Mouse (Mus musculus) ES-E14 (cell line): ENCODE measurements around the gene Naa15. TPM values are rescaled to one million over a fixed set of nuclear protein-coding genes. Genes with fewer than 3 reads are reported as not detected.

Experiments used
- DNase-seq: peaks from one replicate; pipeline ENCODE4 v3.0.0-alpha.2; 2013; ENCODE audit warnings: low read depth, low spot score
- H3K27ac ChIP-seq: 2 replicates; pipeline ENCODE4 v1.5.1; 2012; ENCODE audit warnings: low read depth, mild to moderate bottlenecking, low read length, moderate library complexity, mixed read lengths; ENCODE audit not compliant: poor library complexity, insufficient read depth, severe bottlenecking
- H3K36me3 ChIP-seq: 2 replicates; pipeline ENCODE4 v1.6.1; 2012; ENCODE audit warnings: mild to moderate bottlenecking, low read length, moderate library complexity, mixed read lengths; ENCODE audit not compliant: control insufficient read depth, poor library complexity, insufficient read depth, severe bottlenecking
- H3K4me1 ChIP-seq, 2 experiments: fragments of 150-350 bp in 1 of 2; sonication (generic) in 1 of 2; 2 replicates each; pipeline ENCODE4 v1.6.1; 2012; ENCODE audit warnings: low read length in 2 of 2, mild to moderate bottlenecking in 1 of 2, mixed read lengths in 1 of 2; ENCODE audit not compliant: control insufficient read depth in 2 of 2, insufficient read depth in 2 of 2, poor library complexity in 1 of 2
- H3K4me3 ChIP-seq, 2 experiments: fragments of 150-350 bp in 1 of 2; sonication (generic) in 1 of 2; 2 replicates each; pipeline ENCODE4 v1.5.1; 2012; ENCODE audit warnings: low read length in 2 of 2, low read depth in 1 of 2, mild to moderate bottlenecking in 1 of 2, mixed read lengths in 1 of 2; ENCODE audit not compliant: insufficient read depth in 1 of 2, poor library complexity in 1 of 2, severe bottlenecking in 1 of 2
- H3K9ac ChIP-seq: 2 replicates; pipeline ENCODE4 v1.6.1; 2012; ENCODE audit warnings: low read depth, mild to moderate bottlenecking, low read length, mixed read lengths; ENCODE audit not compliant: poor library complexity, insufficient read depth, severe bottlenecking
- H3K9me3 ChIP-seq: fragments of 150-350 bp; sonication (generic); 2 replicates; pipeline ENCODE4 v1.6.1; 2012; ENCODE audit warnings: low read depth, mild to moderate bottlenecking, low read length; ENCODE audit not compliant: control insufficient read depth, insufficient read depth
- CHD2 ChIP-seq: IDR thresholded peaks from 2 replicates; pipeline ENCODE4 v1.6.1; 2014; ENCODE audit warnings: mild to moderate bottlenecking, low read depth, low read length, inconsistent platforms
- HCFC1 ChIP-seq: IDR thresholded peaks from 2 replicates; pipeline ENCODE4 v1.6.1; 2012; ENCODE audit warnings: low read length, inconsistent platforms, borderline replicate concordance; ENCODE audit not compliant: insufficient read depth
- MAFK ChIP-seq: IDR thresholded peaks from 2 replicates; pipeline ENCODE4 v1.6.1; 2014; ENCODE audit warnings: mild to moderate bottlenecking, low read depth, low read length, inconsistent platforms; ENCODE audit not compliant: insufficient read depth
- ZC3H11A ChIP-seq: IDR thresholded peaks from 2 replicates; pipeline ENCODE4 v1.6.1; 2012; ENCODE audit warnings: low read depth, mild to moderate bottlenecking, inconsistent platforms, low read length, borderline replicate concordance
- ZNF384 ChIP-seq: IDR thresholded peaks from 2 replicates; pipeline ENCODE4 v1.6.1; 2012; ENCODE audit warnings: low read depth, low read length, inconsistent platforms
- in situ Hi-C, 2 experiments: fragments of 600-800 bp; cut with MboI; formaldehyde crosslinking; loops; one replicate each; pipeline ENCODE4 v1.15.1; 2025; ENCODE audit warnings: low sequenced_read_pairs in 2 of 2, inconsistent platforms in 1 of 2; ENCODE audit not compliant: unreplicated experiment in 2 of 2
- total RNA-seq: library from RNA; depleted of rRNA; stranded (reverse); fragments of 300-350 nt; gene quantifications from 2 replicates; pipeline ENCODE4 v1.2.3, GENCODE M21; 2012

The Naa15 gene
- total RNA-seq, 1 experiment, result 53.4 TPM

DNA sequence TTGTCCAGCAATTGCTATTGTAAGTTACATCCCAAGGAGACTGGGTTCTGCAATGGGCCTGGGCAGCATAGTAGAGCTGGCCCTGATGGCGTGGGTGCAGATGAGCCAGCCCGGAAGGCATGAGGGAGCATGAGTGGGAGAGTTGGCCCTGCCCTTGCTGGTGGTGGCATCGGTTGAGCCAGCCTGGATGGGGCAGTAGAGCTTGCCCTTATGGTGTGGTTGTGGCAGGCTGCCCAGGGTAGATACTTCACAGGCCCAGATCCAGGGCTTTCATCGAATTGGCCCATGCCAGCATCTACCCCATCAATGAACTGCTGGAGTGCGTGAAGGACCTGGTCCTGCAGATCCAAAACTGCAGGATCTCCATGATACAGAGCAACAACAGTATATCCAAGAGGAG lies 97.0 kb downstream of the Naa15 start:
- Histone ChIP-seq H3K9ac (no peak overlapping the region), H3K9me3 (no peaks in the 10 kb centered on the region), H3K4me3 (no peak overlapping the region), H3K36me3 (no peaks in the 10 kb centered on the region), H3K4me1 (no peaks in the 10 kb centered on the region), H3K27ac (no peak overlapping the region)
- no peak for DNase-seq
- in situ Hi-C loops, result loop anchor here in 1 of 2 experiments (10.0 kb wide), 1 partner anchor 143 kb away; no protein-coding TSS in a partner anchor
- TF ChIP-seq ZC3H11A (no peak), CHD2 (no peak), MAFK (no peak), HCFC1 (no peak), ZNF384 (no peak)

DNA sequence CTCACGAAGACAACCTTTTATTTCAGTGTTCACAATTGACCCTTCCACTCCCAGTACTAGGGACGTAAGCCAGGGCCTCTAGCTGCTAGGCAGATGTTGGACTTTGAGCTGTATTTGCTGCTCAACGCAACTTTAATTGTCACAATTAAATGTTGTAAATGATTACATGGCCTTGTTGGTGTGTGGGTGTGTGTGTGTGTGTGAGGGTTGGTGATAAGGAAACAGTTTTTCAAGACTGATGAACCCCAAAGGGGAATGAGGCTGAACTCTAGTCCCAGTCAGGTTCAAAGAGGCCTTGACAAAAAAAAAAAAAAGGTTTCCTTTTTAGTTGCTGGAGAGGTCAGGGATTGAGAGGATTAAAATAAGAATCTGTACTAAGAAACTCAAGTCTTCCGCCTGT lies 102.5 kb downstream of the Naa15 start:
- DNase-seq, result no peak
- in situ Hi-C loops, result loop anchor here in 1 of 2 experiments (10.0 kb wide), 1 partner anchor 137 kb away; no protein-coding TSS in a partner anchor
- Histone ChIP-seq H3K4me3 (no peak overlapping the region), H3K4me1 (peaks cover 0 to 7% of the 10 kb centered on the region in 2 experiments; a peak in 3 of 4 replicates), H3K27ac (no peak overlapping the region), H3K36me3 (no peaks in the 10 kb centered on the region), H3K9me3 (no peaks in the 10 kb centered on the region), H3K9ac (no peak overlapping the region)
- TF ChIP-seq ZC3H11A (no peak), HCFC1 (no peak), MAFK (no peak), ZNF384 (no peak), CHD2 (no peak)

DNA sequence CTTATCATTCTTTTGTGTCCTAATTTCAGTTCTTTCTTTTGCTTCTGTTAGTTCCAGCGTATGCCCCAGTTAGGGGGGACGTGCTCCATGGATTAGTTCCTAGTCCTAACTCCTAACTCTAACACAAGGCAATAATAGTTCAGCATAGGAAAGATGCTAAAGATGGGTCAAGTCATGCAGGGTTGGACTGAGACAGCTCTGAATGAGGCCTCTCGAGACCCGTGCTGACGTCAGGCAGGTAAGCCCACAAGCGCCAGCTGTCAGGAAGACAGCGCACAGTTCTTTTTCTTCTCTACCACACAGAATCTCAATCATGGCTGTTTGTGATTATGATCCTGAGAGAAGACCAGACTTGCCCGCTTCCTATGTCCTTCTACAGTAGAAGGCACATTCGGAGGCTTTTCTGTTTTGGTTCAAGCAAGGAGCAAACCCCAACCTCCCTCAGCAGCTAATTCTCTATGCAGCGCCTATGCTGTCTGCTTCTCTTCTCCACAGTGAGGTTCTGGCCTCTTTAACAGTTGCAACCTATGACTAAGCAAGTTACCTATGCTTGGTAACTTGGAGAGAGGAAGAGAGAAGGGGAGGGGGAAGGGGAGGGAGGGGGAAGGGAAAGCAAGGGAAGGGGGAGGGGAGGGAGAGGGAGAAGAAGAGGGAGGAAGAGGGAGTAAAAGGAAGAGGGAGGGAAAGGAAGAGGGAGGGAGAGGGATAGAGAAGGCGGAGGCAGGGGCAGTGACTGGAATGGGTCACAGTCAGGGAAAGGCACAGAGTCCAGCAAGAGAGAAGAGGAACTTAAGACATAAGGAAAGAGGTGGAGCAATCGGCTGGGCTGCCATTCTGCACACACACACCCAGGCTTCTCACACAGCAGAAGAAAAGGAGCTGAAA lies 103.2 kb downstream of the Naa15 start:
- no peaks in the 10 kb centered on the region for H3K9me3 ChIP-seq
- TF ChIP-seq MAFK, result no peak
- TF ChIP-seq ZC3H11A, result no peak
- no peak for TF ChIP-seq CHD2
- TF ChIP-seq HCFC1, result no peak
- TF ChIP-seq ZNF384, result no peak
- in situ Hi-C loops, result loop anchor here in 1 of 2 experiments (10.0 kb wide), 1 partner anchor 137 kb away; no protein-coding TSS in a partner anchor
- H3K36me3 ChIP-seq, result no peaks in the 10 kb centered on the region
- no peak overlapping the region for H3K4me3 ChIP-seq
- no peak for DNase-seq
- no peak overlapping the region for H3K27ac ChIP-seq
- H3K4me1 ChIP-seq, result peaks cover 0 to 7% of the 10 kb centered on the region in 2 experiments; a peak in 3 of 4 replicates
- no peak overlapping the region for H3K9ac ChIP-seq

DNA sequence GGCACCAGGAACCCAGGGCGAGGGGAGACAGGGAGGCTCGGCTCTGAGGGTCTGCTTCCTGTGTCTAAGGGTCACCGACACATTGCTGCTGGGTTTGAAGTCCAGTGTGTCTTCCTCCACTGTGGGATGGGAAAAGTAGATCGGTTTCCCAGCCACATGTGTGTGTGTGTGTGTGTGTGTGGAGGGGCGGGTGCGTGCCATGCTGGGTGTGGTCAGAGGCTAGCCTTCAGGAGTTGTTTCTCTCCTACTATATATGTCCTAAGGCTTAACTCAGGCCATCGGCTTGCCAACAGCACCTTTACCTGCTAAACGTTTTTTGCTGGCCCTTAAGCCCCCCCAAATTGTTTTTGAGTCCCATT lies 103.8 kb downstream of the Naa15 start:
- in situ Hi-C loops, result loop anchor here in 1 of 2 experiments (10.0 kb wide), 1 partner anchor 136 kb away; no protein-coding TSS in a partner anchor
- Histone ChIP-seq H3K36me3 (no peaks in the 10 kb centered on the region), H3K27ac (no peak overlapping the region), H3K9me3 (no peaks in the 10 kb centered on the region), H3K4me3 (no peak overlapping the region), H3K9ac (no peak overlapping the region), H3K4me1 (peaks cover 0 to 7% of the 10 kb centered on the region in 2 experiments; a peak in 3 of 4 replicates)
- DNase-seq, result no peak
- no peak for TF ChIP-seq ZNF384
- TF ChIP-seq CHD2, result no peak
- TF ChIP-seq HCFC1, result no peak
- no peak for TF ChIP-seq MAFK
- no peak for TF ChIP-seq ZC3H11A

DNA sequence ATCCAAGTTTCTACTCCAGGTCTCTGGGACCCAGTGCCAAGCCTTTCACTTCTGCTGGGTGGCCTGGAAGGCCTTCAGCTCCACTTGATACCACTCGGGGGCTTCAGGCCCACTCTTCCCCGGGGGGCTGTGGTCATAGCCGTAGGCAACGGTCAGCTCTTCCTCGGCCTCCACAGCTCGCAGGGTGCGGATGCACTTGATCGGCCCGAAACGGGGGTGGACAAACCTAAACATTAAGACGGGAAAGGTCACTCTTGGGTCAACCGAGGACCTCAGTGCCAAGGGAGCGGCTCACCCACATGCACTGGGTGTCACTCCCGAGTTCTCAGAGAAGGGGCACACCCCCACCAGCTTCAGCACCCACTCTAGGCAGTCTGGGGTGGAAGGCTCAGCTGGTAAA lies 106.3 kb downstream of the Naa15 start:
- peaks cover 8% of the 10 kb centered on the region; the same call in 1 of the 2 replicates for H3K36me3 ChIP-seq
- no peak overlapping the region for H3K4me3 ChIP-seq
- no peaks in the 10 kb centered on the region for H3K9me3 ChIP-seq
- peaks cover 0 to 16% of the 10 kb centered on the region in 2 experiments; a peak in 3 of 4 replicates for H3K4me1 ChIP-seq
- H3K9ac ChIP-seq, result no peak overlapping the region
- TF ChIP-seq ZNF384, result no peak
- no peak for TF ChIP-seq ZC3H11A
- no peak for TF ChIP-seq HCFC1
- no peak for TF ChIP-seq MAFK
- no peak for TF ChIP-seq CHD2
- no peak for DNase-seq
- no peak overlapping the region for H3K27ac ChIP-seq
- in situ Hi-C loops, result no loop called here
